Mouse (Mus musculus): ENCODE measurements at regions not wholly inside any gene's neighbourhood (a gene's known extent, or its start where the extent isn't known, plus 50 kb on each side); places are given as distances from the start of the nearest gene placed in this dataset.
"Not testable (repeated sequence)": the region's sequence is repeated elsewhere in the genome, so short reads cannot be mapped to it uniquely, and the experiment has no call there.

DNA sequence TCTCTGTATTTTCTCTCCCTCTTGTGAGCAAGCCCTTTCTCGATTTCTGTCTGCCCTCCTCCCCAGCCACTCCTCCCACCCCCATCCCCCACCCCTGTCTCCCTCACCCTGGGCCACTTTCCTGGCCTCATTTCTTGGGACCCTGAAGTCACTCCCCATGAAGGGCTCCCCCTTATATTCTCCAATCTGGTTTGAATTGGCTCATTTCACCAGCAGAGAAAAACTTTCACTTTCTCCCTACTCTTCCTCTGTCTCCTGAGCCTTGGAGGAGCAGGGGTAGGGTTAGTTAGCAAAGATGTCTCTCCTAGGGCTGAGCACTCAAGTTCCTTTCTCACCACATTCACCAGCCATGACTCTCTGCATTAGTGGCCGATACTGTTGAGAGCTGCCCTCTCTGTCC, 60.5 kb upstream of the Zfp366 start:
- Histone ChIP-seq H3K4me3 (ENCODE audit: low read depth, low read length) (no peak overlapping the region), H3K27me3 (replicated peaks; ENCODE audit: control insufficient read depth, insufficient read depth, low read length) (no peaks in the 10 kb centered on the region), H3K9ac (ENCODE audit: low read depth, low read length) (no peak overlapping the region), H3K9me3 (ENCODE audit: control insufficient read depth) (no peaks in the 10 kb centered on the region), H3K27ac (ENCODE audit: low read depth, low read length) (no peak overlapping the region), H3K4me1 (replicated peaks; ENCODE audit: control insufficient read depth, insufficient read depth, low read length) (no peaks in the 10 kb centered on the region), H3K4me2 (replicated peaks; ENCODE audit: low read depth) (no peak overlapping the region), H3K36me3 (ENCODE audit: control insufficient read depth, insufficient read depth) (no peaks in the 10 kb centered on the region)
- 50% methylated on average over 2 of the region's 2 CpGs for WGBS
- ATAC-seq = no peak
- TF ChIP-seq CTCF (IDR thresholded peaks at IDR 0.05; ENCODE audit: low read depth) = no peak

- no peak for TF ChIP-seq CTCF (IDR thresholded peaks at IDR 0.05; ENCODE audit: low read depth)
- Histone ChIP-seq H3K4me2 (replicated peaks; ENCODE audit: low read depth) (no peak overlapping the region), H3K4me1 (replicated peaks; ENCODE audit: control insufficient read depth, insufficient read depth, low read length) (no peaks in the 10 kb centered on the region), H3K9me3 (ENCODE audit: control insufficient read depth) (no peaks in the 10 kb centered on the region), H3K36me3 (ENCODE audit: control insufficient read depth, insufficient read depth) (no peaks in the 10 kb centered on the region), H3K9ac (ENCODE audit: low read depth, low read length) (no peak overlapping the region), H3K27me3 (replicated peaks; ENCODE audit: control insufficient read depth, insufficient read depth, low read length) (no peaks in the 10 kb centered on the region), H3K27ac (ENCODE audit: low read depth, low read length) (no peak overlapping the region), H3K4me3 (ENCODE audit: low read depth, low read length) (no peak overlapping the region)
- no peak for ATAC-seq
- 57% methylated on average over 12 of the region's 12 CpGs for WGBS
These were observed 61.0 kb upstream of the Zfp366 start for GRCm38 (mm10) chr13:99123476-99124140.

GRCm38 (mm10) chr13:99122539-99122938, 62.1 kb upstream of the Zfp366 start:
- 83% methylated on average over 4 of the region's 4 CpGs for WGBS
- not testable (repeated sequence) for ATAC-seq; H3K27me3 ChIP-seq (replicated peaks; ENCODE audit: control insufficient read depth, insufficient read depth, low read length); H3K4me3 ChIP-seq (ENCODE audit: low read depth, low read length); H3K36me3 ChIP-seq (ENCODE audit: control insufficient read depth, insufficient read depth); H3K4me1 ChIP-seq (replicated peaks; ENCODE audit: control insufficient read depth, insufficient read depth, low read length); H3K4me2 ChIP-seq (replicated peaks; ENCODE audit: low read depth); H3K27ac ChIP-seq (ENCODE audit: low read depth, low read length); H3K9me3 ChIP-seq (ENCODE audit: control insufficient read depth); H3K9ac ChIP-seq (ENCODE audit: low read depth, low read length)
- peak; percentile 27 for TF ChIP-seq CTCF (IDR thresholded peaks at IDR 0.05; ENCODE audit: low read depth)

DNA sequence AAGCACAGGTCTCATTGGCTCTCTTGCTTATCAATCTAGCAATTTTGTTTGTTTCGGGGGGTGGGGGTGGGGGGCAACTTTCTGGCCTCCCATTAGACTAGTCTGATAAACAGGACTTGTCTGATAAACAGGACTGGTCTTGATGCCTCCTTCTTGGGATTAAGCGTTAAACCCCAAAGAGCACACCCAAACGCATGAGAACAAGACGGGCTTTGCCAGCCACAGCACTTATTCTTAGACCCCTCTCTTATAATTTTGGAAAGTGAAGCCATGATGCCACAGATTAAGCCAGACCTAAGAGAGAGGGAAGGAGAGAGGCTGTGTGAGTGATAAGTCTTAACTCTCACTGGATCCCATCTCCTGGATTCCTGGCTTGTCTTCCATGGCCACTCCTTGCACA, 63.5 kb upstream of the Zfp366 start:
- Histone ChIP-seq H3K9me3 (ENCODE audit: control insufficient read depth) (no peaks in the 10 kb centered on the region), H3K36me3 (ENCODE audit: control insufficient read depth, insufficient read depth) (no peaks in the 10 kb centered on the region), H3K4me3 (ENCODE audit: low read depth, low read length) (no peak overlapping the region), H3K4me2 (replicated peaks; ENCODE audit: low read depth) (no peak overlapping the region), H3K27ac (ENCODE audit: low read depth, low read length) (no peak overlapping the region), H3K4me1 (replicated peaks; ENCODE audit: control insufficient read depth, insufficient read depth, low read length) (no peaks in the 10 kb centered on the region), H3K9ac (ENCODE audit: low read depth, low read length) (no peak overlapping the region), H3K27me3 (replicated peaks; ENCODE audit: control insufficient read depth, insufficient read depth, low read length) (no peaks in the 10 kb centered on the region)
- no peak for ATAC-seq
- 96% methylated on average over 4 of the region's 4 CpGs for WGBS
- TF ChIP-seq CTCF (IDR thresholded peaks at IDR 0.05; ENCODE audit: low read depth) = no peak

GRCm38 (mm10) chr13:99119941-99120340, 64.7 kb upstream of the Zfp366 start:
- Histone ChIP-seq H3K4me2 (replicated peaks; ENCODE audit: low read depth) (no peak overlapping the region), H3K4me3 (ENCODE audit: low read depth, low read length) (no peak overlapping the region), H3K36me3 (ENCODE audit: control insufficient read depth, insufficient read depth) (no peaks in the 10 kb centered on the region), H3K27ac (ENCODE audit: low read depth, low read length) (no peak overlapping the region), H3K27me3 (replicated peaks; ENCODE audit: control insufficient read depth, insufficient read depth, low read length) (no peaks in the 10 kb centered on the region), H3K9ac (ENCODE audit: low read depth, low read length) (no peak overlapping the region), H3K4me1 (replicated peaks; ENCODE audit: control insufficient read depth, insufficient read depth, low read length) (no peaks in the 10 kb centered on the region), H3K9me3 (ENCODE audit: control insufficient read depth) (no peaks in the 10 kb centered on the region)
- no peak for ATAC-seq
- WGBS = 77% methylated on average over 3 of the region's 3 CpGs
- no peak for TF ChIP-seq CTCF (IDR thresholded peaks at IDR 0.05; ENCODE audit: low read depth)

DNA sequence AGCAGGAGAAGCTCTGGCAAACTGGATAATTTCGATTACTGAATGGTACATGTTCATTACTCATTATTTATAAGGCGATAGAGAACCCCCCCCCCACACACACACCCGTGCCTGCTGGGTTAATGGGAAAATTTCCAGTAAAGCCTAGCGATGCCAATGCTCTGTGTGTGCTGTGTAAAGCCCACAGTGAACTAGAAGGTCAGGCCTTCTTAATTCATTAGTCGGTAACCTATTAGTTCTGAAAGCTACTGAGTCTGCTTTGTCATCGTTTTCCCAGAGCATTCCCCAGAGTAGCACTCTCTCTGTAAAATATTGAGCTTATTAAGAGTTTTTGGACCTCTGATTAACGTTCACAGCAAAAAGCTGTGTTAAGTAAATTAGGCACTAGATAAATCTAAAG, 65.7 kb upstream of the Zfp366 start:
- Histone ChIP-seq H3K36me3 (ENCODE audit: control insufficient read depth, insufficient read depth) (no peaks in the 10 kb centered on the region), H3K9me3 (ENCODE audit: control insufficient read depth) (no peaks in the 10 kb centered on the region), H3K27me3 (replicated peaks; ENCODE audit: control insufficient read depth, insufficient read depth, low read length) (no peaks in the 10 kb centered on the region), H3K4me2 (replicated peaks; ENCODE audit: low read depth) (no peak overlapping the region), H3K9ac (ENCODE audit: low read depth, low read length) (no peak overlapping the region), H3K27ac (ENCODE audit: low read depth, low read length) (no peak overlapping the region), H3K4me3 (ENCODE audit: low read depth, low read length) (no peak overlapping the region), H3K4me1 (replicated peaks; ENCODE audit: control insufficient read depth, insufficient read depth, low read length) (no peaks in the 10 kb centered on the region)
- no peak for ATAC-seq
- WGBS = 74% methylated on average over 7 of the region's 7 CpGs
- TF ChIP-seq CTCF (IDR thresholded peaks at IDR 0.05; ENCODE audit: low read depth) = no peak

DNA sequence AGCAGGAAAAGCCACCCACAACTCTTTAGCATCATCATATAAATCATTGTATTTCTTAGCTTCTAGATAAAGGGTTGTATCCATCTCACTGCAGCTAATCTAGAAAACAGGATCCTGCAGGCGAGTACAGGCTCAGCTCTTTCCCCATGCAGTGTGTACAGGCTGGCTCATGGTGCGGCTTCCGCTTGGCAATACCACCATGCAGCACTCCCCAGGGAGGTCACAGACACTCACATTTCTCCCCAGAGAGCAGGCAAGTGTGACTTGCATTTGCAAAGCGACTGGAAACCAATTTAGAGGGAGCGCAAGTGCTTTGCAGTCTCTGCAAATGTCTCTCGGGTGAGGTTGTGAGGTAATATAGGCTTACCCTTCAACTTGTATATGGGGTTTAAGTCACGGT, 69.1 kb upstream of the Zfp366 start:
- no peak overlapping the region for H3K4me2 ChIP-seq (replicated peaks; ENCODE audit: low read depth)
- H3K36me3 ChIP-seq (ENCODE audit: control insufficient read depth, insufficient read depth) = no peaks in the 10 kb centered on the region
- WGBS = 84% methylated on average over 7 of the region's 7 CpGs
- no peaks in the 10 kb centered on the region for H3K4me1 ChIP-seq (replicated peaks; ENCODE audit: control insufficient read depth, insufficient read depth, low read length)
- H3K27me3 ChIP-seq (replicated peaks; ENCODE audit: control insufficient read depth, insufficient read depth, low read length) = no peaks in the 10 kb centered on the region
- no peak overlapping the region for H3K9ac ChIP-seq (ENCODE audit: low read depth, low read length)
- TF ChIP-seq CTCF (IDR thresholded peaks at IDR 0.05; ENCODE audit: low read depth) = no peak
- H3K4me3 ChIP-seq (ENCODE audit: low read depth, low read length) = no peak overlapping the region
- no peak for ATAC-seq
- no peaks in the 10 kb centered on the region for H3K9me3 ChIP-seq (ENCODE audit: control insufficient read depth)
- H3K27ac ChIP-seq (ENCODE audit: low read depth, low read length) = no peak overlapping the region

Data from intestine, postnatal 0 days (tissue).